ENCODE assay signal across 8 mouse cellular contexts in the genomic region with DNA sequence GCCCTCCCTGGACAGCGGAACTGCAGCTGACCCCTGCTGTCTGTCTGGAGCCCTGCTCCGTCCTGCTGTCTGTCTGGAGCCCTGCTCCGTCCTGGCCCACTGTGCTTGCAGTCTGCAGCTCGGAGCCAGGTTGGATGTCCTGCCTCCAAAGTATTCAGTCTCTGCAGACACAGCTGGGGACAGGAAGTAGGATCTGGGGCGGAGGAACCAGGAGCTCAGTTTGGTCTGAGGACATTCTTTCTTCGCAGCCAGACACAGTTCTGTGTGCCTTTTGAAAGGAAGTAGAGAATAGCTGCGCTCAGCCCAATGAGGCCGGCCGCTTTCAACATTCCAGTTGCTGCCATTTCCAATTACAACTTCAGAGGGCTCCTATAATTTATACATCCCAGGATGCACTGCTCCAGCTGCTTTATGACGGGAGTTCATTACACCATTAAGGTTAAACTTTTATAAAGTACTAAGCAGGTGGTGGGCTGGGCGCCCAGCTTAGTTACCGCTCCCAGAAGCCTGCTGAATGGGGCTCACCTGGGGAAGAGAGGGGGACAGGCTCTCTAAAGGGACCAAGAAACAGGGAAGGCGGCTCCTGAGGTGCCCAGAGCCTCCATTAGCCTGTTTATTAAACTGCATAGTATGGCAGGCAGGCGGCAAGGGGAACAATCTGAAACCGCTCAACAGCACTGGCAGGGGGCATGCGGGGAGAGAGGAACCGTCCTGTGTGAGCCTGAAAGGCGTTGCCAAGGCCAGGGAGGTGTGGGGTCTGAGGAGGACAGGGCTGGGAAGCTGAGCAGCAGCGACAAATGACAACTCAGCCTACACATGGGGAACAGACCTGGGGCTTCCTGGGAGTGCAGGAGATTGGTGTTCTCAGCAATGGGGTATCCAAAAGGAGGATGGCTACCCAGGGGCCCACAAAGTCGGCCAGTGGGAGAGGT. TPM values are rescaled to one million over a fixed set of nuclear protein-coding genes. Genes with fewer than 3 reads are reported as not detected.
A peak's percentile ranks its signal among the peaks of the same experiment; 100 is the strongest.
DNase-seq lines count a peak whose midpoint lies in the region; ATAC-seq lines count a peak whose summit lies in the region.

No protein-coding gene starts in this region.

- H3K4me3 ChIP-seq in forebrain, embryonic 11.5 days (ENCODE audit: low read depth, low read length) = no peak overlapping the region
- no peak overlapping the region for H3K4me3 ChIP-seq in midbrain, embryonic 15.5 days

- DNase-seq in layer of hippocampus, adult 9-11 months = peak; percentile 80
- no peak for DNase-seq in layer of hippocampus, adult 18-20 months (ENCODE audit: low spot score in 2 of 2)
- DNase-seq in forebrain, embryonic 11.5 days (ENCODE audit: low spot score) = no peak
- DNase-seq in heart, postnatal 4 days = peak; percentile 52
- DNase-seq in layer of hippocampus, postnatal 10 days (ENCODE audit: low spot score in 2 of 2) = peak; percentile 53 to 56
- no peak for DNase-seq in adrenal gland, postnatal 14 days
- DNase-seq in thymus, postnatal 25 days = no peak

- peak overlapping the region; percentile 57; the same call in 1 of the 2 replicates for H3K27ac ChIP-seq in forebrain, embryonic 11.5 days (ENCODE audit: low read depth, low read length)
- H3K27ac ChIP-seq in midbrain, embryonic 15.5 days = peak overlapping the region; percentile 66

- no peaks in the 10 kb centered on the region for H3K27me3 ChIP-seq in forebrain, embryonic 11.5 days (ENCODE audit: control insufficient read depth, insufficient read depth, low read length)
- H3K27me3 ChIP-seq in midbrain, embryonic 15.5 days (replicated peaks) = no peaks in the 10 kb centered on the region

- no peaks in the 10 kb centered on the region for H3K9me3 ChIP-seq in forebrain, embryonic 11.5 days (ENCODE audit: control insufficient read depth, low read length)
- no peaks in the 10 kb centered on the region for H3K9me3 ChIP-seq in midbrain, embryonic 15.5 days

- H3K9ac ChIP-seq in forebrain, embryonic 11.5 days (ENCODE audit: low read length) = peak overlapping the region; percentile 27; the same call in 1 of the 2 replicates
- H3K9ac ChIP-seq in midbrain, embryonic 15.5 days = no peak overlapping the region

- H3K4me2 ChIP-seq in forebrain, embryonic 11.5 days (ENCODE audit: low read depth, low read length, severe bottlenecking) = peak overlapping the region; percentile 24; the same call in 1 of the 2 replicates
- H3K4me2 ChIP-seq in midbrain, embryonic 15.5 days = peak overlapping the region; percentile 17; the same call in 1 of the 2 replicates

- peaks cover 16% of the 10 kb centered on the region for H3K4me1 ChIP-seq in forebrain, embryonic 11.5 days (replicated peaks; ENCODE audit: control insufficient read depth, insufficient read depth, low read length)
- H3K4me1 ChIP-seq in midbrain, embryonic 15.5 days = peaks cover 31% of the 10 kb centered on the region

- 43% methylated on average over 20 of the region's 20 CpGs for WGBS in forebrain, embryonic 11.5 days
- 36% methylated on average over 20 of the region's 20 CpGs for WGBS in midbrain, embryonic 15.5 days

- H3K36me3 ChIP-seq in forebrain, embryonic 11.5 days (ENCODE audit: control insufficient read depth, insufficient read depth, low read length) = no peaks in the 10 kb centered on the region
- H3K36me3 ChIP-seq in midbrain, embryonic 15.5 days (replicated peaks) = no peaks in the 10 kb centered on the region

- peak; percentile 66 for ATAC-seq in forebrain, embryonic 11.5 days (replicated peaks; ENCODE audit: low FRiP score)
- peak; percentile 19; the same call in 1 of the 2 replicates for ATAC-seq in midbrain, embryonic 15.5 days (replicated peaks)

RNA-seq across cellular contexts. Expression of a gene that starts 9.8 kb away (rescaled TPM):
- 100 to 1,000 TPM; 107 to 118 TPM for total RNA-seq in layer of hippocampus, adult 18-20 months (2021)
- 1.9 and 2.5 TPM in 2 replicates for polyA plus RNA-seq in forebrain, embryonic 11.5 days (2014; fragmentation: Nextera tagmentation; extraction: Ambion mirVana)
- 1 to 10 TPM; 3.8 to 4.1 TPM for total RNA-seq in heart, postnatal 4 days (2021)
- 100 to 1,000 TPM; 102 TPM for total RNA-seq in layer of hippocampus, postnatal 10 days (2021)
- 12.7 and 13.4 TPM in 2 replicates for polyA plus RNA-seq in midbrain, embryonic 15.5 days (2015; fragmentation: Nextera tagmentation; extraction: Ambion mirVana)
- total RNA-seq in adrenal gland, postnatal 14 days (2021) = 5.5 and 7.4 TPM in 2 replicates

RNA-seq across cellular contexts. Expression of a gene that starts 54.3 kb away (rescaled TPM):
- total RNA-seq in layer of hippocampus, adult 18-20 months (2021) = 10 to 100 TPM; 31.9 to 33.9 TPM
- polyA plus RNA-seq in forebrain, embryonic 11.5 days (2014; fragmentation: Nextera tagmentation; extraction: Ambion mirVana) = 1.8 and 2.1 TPM in 2 replicates
- total RNA-seq in heart, postnatal 4 days (2021) = 10 to 100 TPM in 1 of 2 experiments, 1 to 10 TPM in 1; 9.0 to 11.9 TPM
- total RNA-seq in layer of hippocampus, postnatal 10 days (2021) = 1 to 10 TPM; 8.0 to 9.5 TPM
- polyA plus RNA-seq in midbrain, embryonic 15.5 days (2015; fragmentation: Nextera tagmentation; extraction: Ambion mirVana) = 0.62 and 0.79 TPM in 2 replicates
- 2.6 and 4.7 TPM in 2 replicates for total RNA-seq in adrenal gland, postnatal 14 days (2021)

Comparison
In these comparisons a context has a peak if more than half of its experiments do, and no peak if none do; other contexts are left out.
1. DNase-seq: peak in layer of hippocampus, adult 9-11 months (single experiment), heart, postnatal 4 days (single experiment) and layer of hippocampus, postnatal 10 days (2 of 2); none in layer of hippocampus, adult 18-20 months (0 of 2), forebrain, embryonic 11.5 days (single experiment), adrenal gland, postnatal 14 days (single experiment) and thymus, postnatal 25 days (single experiment).
2. RNA of a gene that starts 9.8 kb away (total RNA-seq): 107 to 118 TPM in layer of hippocampus, adult 18-20 months and 102 TPM in layer of hippocampus, postnatal 10 days; 5.5 to 7.4 TPM in adrenal gland, postnatal 14 days and 3.8 to 4.1 TPM in heart, postnatal 4 days; every median in the first group is over 10 times any median in the second.